Mouse (Mus musculus) erythroid progenitor cell, adult 5-6 weeks (primary cell): ENCODE measurements at regions not wholly inside any gene's neighbourhood (a gene's known extent, or its start where the extent isn't known, plus 50 kb on each side); places are given as distances from the start of the nearest gene placed in this dataset.
"Not testable (repeated sequence)": the region's sequence is repeated elsewhere in the genome, so short reads cannot be mapped to it uniquely, and the experiment has no call there.

ENCODE experiments used
- ATAC-seq: replicated peaks from 2 replicates; pipeline ENCODE4 v1.8.0; 2016; ENCODE audit warnings: moderate number of reproducible peaks, mild to moderate bottlenecking, moderate TSS enrichment, inconsistent platforms; ENCODE audit not compliant: poor library complexity, low FRiP score, severe bottlenecking

- ATAC-seq, result not testable (repeated sequence)
Measured at GRCm38 (mm10) chr1:23316288-23316687, 81.3 kb downstream of the Ogfrl1 start.

- not testable (repeated sequence) for ATAC-seq
Measured at GRCm38 (mm10) chr1:23314863-23315262, 82.7 kb downstream of the Ogfrl1 start.

- ATAC-seq, result no peak
Measured at GRCm38 (mm10) chr1:23292718-23293117, 104.9 kb downstream of the Ogfrl1 start.

- ATAC-seq, result 0 out of 2 replicates have a peak, but pooled peaks have one; percentile 40
Measured at GRCm38 (mm10) chr1:23286741-23287140, 110.8 kb downstream of the Ogfrl1 start.

GRCm38 (mm10) chr1:23282870-23283219 is 114.7 kb downstream of the Ogfrl1 start:
- peak; percentile 64 for ATAC-seq

- ATAC-seq, result peak; percentile 94
Measured at GRCm38 (mm10) chr1:23282215-23282869, 115.2 kb downstream of the Ogfrl1 start.

GRCm38 (mm10) chr1:23279827-23280226 is 117.7 kb downstream of the Ogfrl1 start:
- ATAC-seq, result no peak

GRCm38 (mm10) chr1:23272077-23272476 is 125.5 kb downstream of the Ogfrl1 start:
- ATAC-seq, result no peak

GRCm38 (mm10) chr1:23270910-23271822 is 126.4 kb downstream of the Ogfrl1 start:
- no peak for ATAC-seq

GRCm38 (mm10) chr1:23268062-23268461 is 129.5 kb downstream of the Ogfrl1 start:
- no peak for ATAC-seq

- no peak for ATAC-seq
Measured at GRCm38 (mm10) chr1:23265556-23266232, 131.9 kb downstream of the Ogfrl1 start.

GRCm38 (mm10) chr1:23264251-23264650 is 133.3 kb downstream of the Ogfrl1 start:
- ATAC-seq, result no peak

- ATAC-seq, result no peak
Measured at GRCm38 (mm10) chr1:23263798-23264197, 133.8 kb downstream of the Ogfrl1 start.

GRCm38 (mm10) chr1:23261652-23262051 is 135.9 kb downstream of the Ogfrl1 start:
- ATAC-seq, result no peak

GRCm38 (mm10) chr1:23257306-23257895 is 140.2 kb downstream of the Ogfrl1 start:
- ATAC-seq, result no peak

GRCm38 (mm10) chr1:23256630-23257001 is 141.0 kb downstream of the Ogfrl1 start:
- peak; percentile 58 for ATAC-seq

- ATAC-seq, result peak; percentile 97
Measured at GRCm38 (mm10) chr1:23255925-23256629, 141.5 kb downstream of the Ogfrl1 start.

GRCm38 (mm10) chr1:23254235-23254634 is 143.3 kb downstream of the Ogfrl1 start:
- no peak for ATAC-seq

- ATAC-seq, result no peak
Measured at GRCm38 (mm10) chr1:23231522-23231921, 129.5 kb upstream of the 4933415F23Rik start.

GRCm38 (mm10) chr1:23228478-23228877 is 126.4 kb upstream of the 4933415F23Rik start:
- ATAC-seq, result peak; percentile 70
